In the genomic region with DNA sequence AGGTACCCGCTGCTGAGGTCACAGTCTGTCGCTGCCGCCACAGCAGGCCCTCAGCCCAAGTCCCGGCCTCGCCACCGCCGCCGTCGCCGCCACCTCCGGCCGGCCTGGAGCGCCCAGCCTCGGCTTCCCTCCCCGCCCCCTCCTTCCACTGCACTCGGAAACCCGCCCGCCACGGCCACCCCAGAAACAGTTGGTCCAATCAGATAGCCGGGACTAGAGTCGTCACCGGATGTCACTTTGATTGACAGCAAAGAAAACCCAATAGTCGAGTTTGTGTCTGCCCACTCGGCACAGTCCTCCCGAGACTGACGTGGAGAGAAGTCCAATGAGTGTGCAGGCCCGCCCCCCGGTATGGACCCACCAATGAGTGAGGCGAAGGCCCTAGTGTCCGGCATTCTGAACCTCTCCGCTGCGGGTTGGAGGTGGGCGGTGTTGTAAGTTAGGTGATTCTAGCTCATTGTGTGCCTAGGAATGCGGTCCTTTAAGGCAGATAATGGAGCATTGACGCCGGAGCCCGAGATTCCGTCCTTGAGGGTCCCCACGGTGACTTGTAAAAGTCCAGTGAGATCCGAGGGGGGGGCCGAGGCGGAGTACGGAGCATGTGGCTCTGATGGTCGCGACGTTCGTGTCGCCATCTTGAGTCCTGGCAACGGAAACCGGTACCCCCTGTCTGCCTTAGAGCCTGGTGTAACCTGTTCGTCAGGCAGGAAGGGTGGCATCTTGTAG, we compare ENCODE assay signal across 8 mouse cellular contexts. TPM values are rescaled to one million over a fixed set of nuclear protein-coding genes. Genes with fewer than 3 reads are reported as not detected.
DNase-seq lines count a peak whose midpoint lies in the region; ATAC-seq lines count a peak whose summit lies in the region.

Gene Nfe2l1 (minus strand): TSS at position 156 of the 726 bp plus-strand sequence.

- peak; percentile 98 for ATAC-seq in inflammation-experienced regulatory T-cells, adult 6 months
- ATAC-seq in megakaryocyte-erythroid progenitor cell, adult 5-6 weeks (replicated peaks; ENCODE audit: low FRiP score, low TSS enrichment, poor library complexity, severe bottlenecking) = peak; percentile 97

- DNase-seq in adrenal gland, adult (ENCODE audit: inconsistent age in 2 of 2, low spot score in 1 of 2) = peak; percentile 99
- DNase-seq in embryo, embryonic 10.5 days (ENCODE audit: low spot score) = peak; percentile 99
- DNase-seq in gastrocnemius, postnatal 14 days = peak; percentile 98
- peak; percentile 99 to 100 for DNase-seq in left cerebral cortex, postnatal 10 days (ENCODE audit: extremely low spot score in 1 of 2, low spot score in 2 of 2)
- peak; percentile 98 for DNase-seq in right cerebral cortex, postnatal 25 days
- peak; percentile 98 for DNase-seq in urinary bladder, postnatal 4 days (ENCODE audit: low spot score in 2 of 2)

- intact Hi-C loops in gastrocnemius, postnatal 14 days (cut with DNase I; ENCODE audit: low total_unique reads) = no loop called here
- intact Hi-C loops in left cerebral cortex, postnatal 10 days (cut with DNase I) = no loop called here

RNA-seq across cellular contexts. Expression of gene Nfe2l1, which starts in this region (rescaled TPM):
- 100 to 1,000 TPM; 241 to 268 TPM for total RNA-seq in gastrocnemius, postnatal 14 days (2021)
- 10 to 100 TPM; 17.8 to 21.4 (median 20.7) TPM for polyA plus RNA-seq in inflammation-experienced regulatory T-cells, adult 6 months (2017; shearing (Covaris generic))
- total RNA-seq in left cerebral cortex, postnatal 10 days (2021) = 100 to 1,000 TPM; 167 to 175 TPM
- total RNA-seq in megakaryocyte-erythroid progenitor cell, adult 5-6 weeks (2014; fragmentation: Nextera tagmentation) = 22.2 and 53.3 TPM in 2 replicates
- total RNA-seq in megakaryocyte-erythroid progenitor cell, adult 5-6 weeks (2017) = 27.3 and 47.5 TPM in 2 replicates

Comparison
In these comparisons a context has a peak if more than half of its experiments do, and no peak if none do; other contexts are left out.
1. Peak in every context shown above with its lines: DNase-seq and ATAC-seq.